Mouse (Mus musculus) frontal cortex, postnatal 25 days (tissue): ENCODE results near the gene Rgs12.

Experiments
- DNase-seq, 2 experiments: peaks; one replicate each; pipeline ENCODE4 v3.0.0; 2022; ENCODE audit warnings: low spot score in 2 of 2

Rgs12 gene

GRCm38 (mm10) chr5:34931516-34932457 is 17.5 kb upstream of the Rgs12 start:
- no peak for DNase-seq

GRCm38 (mm10) chr5:34932458-34932806 is 16.8 kb upstream of the Rgs12 start:
- DNase-seq: no peak

- no peak for DNase-seq
These were observed 15.8 kb upstream of the Rgs12 start for GRCm38 (mm10) chr5:34933461-34933860.

GRCm38 (mm10) chr5:34941710-34942470 is 7.4 kb upstream of the Rgs12 start:
- DNase-seq: no peak

- DNase-seq: no peak
These were observed 5.8 kb upstream of the Rgs12 start for GRCm38 (mm10) chr5:34943428-34943827.

- DNase-seq: no peak
These were observed 545 bp downstream of the Rgs12 start for GRCm38 (mm10) chr5:34949769-34950211.

GRCm38 (mm10) chr5:34950486-34951160 is 1.4 kb downstream of the Rgs12 start:
- DNase-seq: no peak

GRCm38 (mm10) chr5:34951161-34951834 is 2.1 kb downstream of the Rgs12 start:
- DNase-seq: no peak

GRCm38 (mm10) chr5:34954508-34954907 is 5.3 kb downstream of the Rgs12 start:
- DNase-seq: no peak

GRCm38 (mm10) chr5:34955630-34956029 is 6.4 kb downstream of the Rgs12 start:
- no peak for DNase-seq

- no peak for DNase-seq
These were observed 6.9 kb downstream of the Rgs12 start for GRCm38 (mm10) chr5:34956151-34956550.

GRCm38 (mm10) chr5:34957015-34957414 is 7.8 kb downstream of the Rgs12 start:
- DNase-seq: no peak

GRCm38 (mm10) chr5:34960021-34960420 is 10.8 kb downstream of the Rgs12 start:
- DNase-seq: no peak

GRCm38 (mm10) chr5:34965531-34965930 is 16.3 kb downstream of the Rgs12 start:
- no peak for DNase-seq

- DNase-seq: no peak
These were observed 19.1 kb downstream of the Rgs12 start for GRCm38 (mm10) chr5:34968386-34968785.

- no peak for DNase-seq
These were observed 23.2 kb downstream of the Rgs12 start for GRCm38 (mm10) chr5:34972471-34972870.

- no peak for DNase-seq
These were observed 24.5 kb downstream of the Rgs12 start for GRCm38 (mm10) chr5:34973560-34974317.

- no peak for DNase-seq
These were observed 25.7 kb downstream of the Rgs12 start for GRCm38 (mm10) chr5:34974773-34975443.

GRCm38 (mm10) chr5:34976540-34977292 is 27.5 kb downstream of the Rgs12 start:
- DNase-seq: no peak

- DNase-seq: no peak
These were observed 30.9 kb downstream of the Rgs12 start for GRCm38 (mm10) chr5:34980099-34980498.
